Mouse (Mus musculus): ENCODE results near the gene Fam98a. TPM values are rescaled to one million over a fixed set of nuclear protein-coding genes. Genes with fewer than 3 reads are reported as not detected.

Gene Fam98a
- 8.7 and 8.9 TPM in 2 replicates for polyA plus RNA-seq (2014; fragmentation: Nextera tagmentation; extraction: Ambion mirVana)

- no peaks in the 10 kb centered on the region for H3K36me3 ChIP-seq (ENCODE audit: control insufficient read depth, insufficient read depth, low read length)
- H3K27me3 ChIP-seq (ENCODE audit: control insufficient read depth, insufficient read depth, low read length), result no peaks in the 10 kb centered on the region
- H3K9me3 ChIP-seq (ENCODE audit: control insufficient read depth, low read length), result no peaks in the 10 kb centered on the region
- H3K9ac ChIP-seq (ENCODE audit: low read length), result peak within 1 kb of the TSS; percentile 68
- peak; percentile 98 for ATAC-seq (ENCODE audit: insufficient read depth, low FRiP score, low TSS enrichment)
- H3K4me2 ChIP-seq (ENCODE audit: low read depth), result peak within 1 kb of the TSS; percentile 69
- DNase-seq (ENCODE audit: low spot score), result peak; percentile 99
- under 1% methylated on average over 56 of the region's 56 CpGs for WGBS
- no peaks in the 10 kb centered on the region for H3K4me1 ChIP-seq (ENCODE audit: control insufficient read depth, insufficient read depth, low read length)
- peak within 1 kb of the TSS; percentile 78 for H3K4me3 ChIP-seq (ENCODE audit: low read depth, low read length)
- H3K27ac ChIP-seq (ENCODE audit: low read depth, low read length), result no peak within 1 kb of the TSS
Observed at GRCm38 (mm10) chr17:75551512-75552400, at the start of gene Fam98a. Fam98a (minus strand) TSS chr17:75551946.

- 92% methylated on average over 3 of the region's 3 CpGs for WGBS
- H3K9ac ChIP-seq (ENCODE audit: low read length), result no peak overlapping the region
- no peaks in the 10 kb centered on the region for H3K4me1 ChIP-seq (ENCODE audit: control insufficient read depth, insufficient read depth, low read length)
- no peak overlapping the region for H3K4me2 ChIP-seq (ENCODE audit: low read depth)
- H3K27ac ChIP-seq (ENCODE audit: low read depth, low read length), result no peak overlapping the region
- H3K36me3 ChIP-seq (ENCODE audit: control insufficient read depth, insufficient read depth, low read length), result no peaks in the 10 kb centered on the region
- H3K9me3 ChIP-seq (ENCODE audit: control insufficient read depth, low read length), result no peaks in the 10 kb centered on the region
- H3K27me3 ChIP-seq (ENCODE audit: control insufficient read depth, insufficient read depth, low read length), result no peaks in the 10 kb centered on the region
- H3K4me3 ChIP-seq (ENCODE audit: low read depth, low read length), result no peak overlapping the region
- ATAC-seq (ENCODE audit: insufficient read depth, low FRiP score, low TSS enrichment) (no peak), DNase-seq (ENCODE audit: low spot score) (no peak)
Observed at GRCm38 (mm10) chr17:75598652-75599051, 46.9 kb upstream of the Fam98a start.

- Histone ChIP-seq H3K4me1 (ENCODE audit: control insufficient read depth, insufficient read depth, low read length) (no peaks in the 10 kb centered on the region), H3K27me3 (ENCODE audit: control insufficient read depth, insufficient read depth, low read length) (no peaks in the 10 kb centered on the region), H3K36me3 (ENCODE audit: control insufficient read depth, insufficient read depth, low read length) (no peaks in the 10 kb centered on the region), H3K9ac (ENCODE audit: low read length) (no peak overlapping the region), H3K9me3 (ENCODE audit: control insufficient read depth, low read length) (no peaks in the 10 kb centered on the region), H3K27ac (ENCODE audit: low read depth, low read length) (no peak overlapping the region), H3K4me3 (ENCODE audit: low read depth, low read length) (no peak overlapping the region), H3K4me2 (ENCODE audit: low read depth) (no peak overlapping the region)
- DNase-seq (ENCODE audit: low spot score) (no peak), ATAC-seq (ENCODE audit: insufficient read depth, low FRiP score, low TSS enrichment) (no peak)
- WGBS, result 91% methylated on average over 1 of the region's 1 CpGs
Observed at GRCm38 (mm10) chr17:75582738-75583137, 31.0 kb upstream of the Fam98a start.

GRCm38 (mm10) chr17:75575608-75576007, 23.9 kb upstream of the Fam98a start:
- ATAC-seq (ENCODE audit: insufficient read depth, low FRiP score, low TSS enrichment) (peak; percentile 81), DNase-seq (ENCODE audit: low spot score) (peak; percentile 12)
- Histone ChIP-seq H3K9ac (ENCODE audit: low read length) (no peak overlapping the region), H3K4me2 (ENCODE audit: low read depth) (no peak overlapping the region), H3K27me3 (ENCODE audit: control insufficient read depth, insufficient read depth, low read length) (no peaks in the 10 kb centered on the region), H3K4me1 (ENCODE audit: control insufficient read depth, insufficient read depth, low read length) (no peaks in the 10 kb centered on the region), H3K27ac (ENCODE audit: low read depth, low read length) (no peak overlapping the region), H3K4me3 (ENCODE audit: low read depth, low read length) (no peak overlapping the region), H3K36me3 (ENCODE audit: control insufficient read depth, insufficient read depth, low read length) (no peaks in the 10 kb centered on the region), H3K9me3 (ENCODE audit: control insufficient read depth, low read length) (no peaks in the 10 kb centered on the region)
- 58% methylated on average over 7 of the region's 7 CpGs for WGBS

- ATAC-seq (ENCODE audit: insufficient read depth, low FRiP score, low TSS enrichment) (no peak), DNase-seq (ENCODE audit: low spot score) (no peak)
- H3K4me2 ChIP-seq (ENCODE audit: low read depth), result no peak overlapping the region
- H3K4me1 ChIP-seq (ENCODE audit: control insufficient read depth, insufficient read depth, low read length), result no peaks in the 10 kb centered on the region
- no peaks in the 10 kb centered on the region for H3K27me3 ChIP-seq (ENCODE audit: control insufficient read depth, insufficient read depth, low read length)
- WGBS, result 81% methylated on average over 2 of the region's 2 CpGs
- no peak overlapping the region for H3K27ac ChIP-seq (ENCODE audit: low read depth, low read length)
- no peaks in the 10 kb centered on the region for H3K36me3 ChIP-seq (ENCODE audit: control insufficient read depth, insufficient read depth, low read length)
- no peak overlapping the region for H3K4me3 ChIP-seq (ENCODE audit: low read depth, low read length)
- H3K9ac ChIP-seq (ENCODE audit: low read length), result no peak overlapping the region
- H3K9me3 ChIP-seq (ENCODE audit: control insufficient read depth, low read length), result no peaks in the 10 kb centered on the region
Observed at GRCm38 (mm10) chr17:75558041-75558440, 6.3 kb upstream of the Fam98a start.

- no peak overlapping the region for H3K4me2 ChIP-seq (ENCODE audit: low read depth)
- no peaks in the 10 kb centered on the region for H3K27me3 ChIP-seq (ENCODE audit: control insufficient read depth, insufficient read depth, low read length)
- no peak overlapping the region for H3K27ac ChIP-seq (ENCODE audit: low read depth, low read length)
- 17% methylated on average over 3 of the region's 3 CpGs for WGBS
- H3K9ac ChIP-seq (ENCODE audit: low read length), result no peak overlapping the region
- H3K36me3 ChIP-seq (ENCODE audit: control insufficient read depth, insufficient read depth, low read length), result no peaks in the 10 kb centered on the region
- no peak overlapping the region for H3K4me3 ChIP-seq (ENCODE audit: low read depth, low read length)
- H3K4me1 ChIP-seq (ENCODE audit: control insufficient read depth, insufficient read depth, low read length), result no peaks in the 10 kb centered on the region
- ATAC-seq (ENCODE audit: insufficient read depth, low FRiP score, low TSS enrichment) (no peak), DNase-seq (ENCODE audit: low spot score) (no peak)
- H3K9me3 ChIP-seq (ENCODE audit: control insufficient read depth, low read length), result no peaks in the 10 kb centered on the region
Observed at GRCm38 (mm10) chr17:75557031-75557430, 5.3 kb upstream of the Fam98a start.

GRCm38 (mm10) chr17:75550771-75551413, 854 bp downstream of the Fam98a start:
- Histone ChIP-seq H3K27me3 (ENCODE audit: control insufficient read depth, insufficient read depth, low read length) (no peaks in the 10 kb centered on the region), H3K36me3 (ENCODE audit: control insufficient read depth, insufficient read depth, low read length) (no peaks in the 10 kb centered on the region), H3K4me1 (ENCODE audit: control insufficient read depth, insufficient read depth, low read length) (no peaks in the 10 kb centered on the region), H3K9ac (ENCODE audit: low read length) (peak overlapping the region; percentile 68), H3K4me2 (ENCODE audit: low read depth) (peak overlapping the region; percentile 69), H3K4me3 (ENCODE audit: low read depth, low read length) (peak overlapping the region; percentile 78), H3K27ac (ENCODE audit: low read depth, low read length) (no peak overlapping the region), H3K9me3 (ENCODE audit: control insufficient read depth, low read length) (no peaks in the 10 kb centered on the region)
- ATAC-seq (ENCODE audit: insufficient read depth, low FRiP score, low TSS enrichment) (no peak), DNase-seq (ENCODE audit: low spot score) (peak; percentile 20)
- 44% methylated on average over 11 of the region's 11 CpGs for WGBS

GRCm38 (mm10) chr17:75544262-75544661, 7.5 kb downstream of the Fam98a start:
- Histone ChIP-seq H3K27ac (ENCODE audit: low read depth, low read length) (no peak overlapping the region), H3K4me1 (ENCODE audit: control insufficient read depth, insufficient read depth, low read length) (no peaks in the 10 kb centered on the region), H3K9ac (ENCODE audit: low read length) (no peak overlapping the region), H3K4me2 (ENCODE audit: low read depth) (no peak overlapping the region), H3K27me3 (ENCODE audit: control insufficient read depth, insufficient read depth, low read length) (no peaks in the 10 kb centered on the region), H3K36me3 (ENCODE audit: control insufficient read depth, insufficient read depth, low read length) (peaks cover under 1% of the 10 kb centered on the region; the same call in 1 of the 2 replicates), H3K4me3 (ENCODE audit: low read depth, low read length) (no peak overlapping the region), H3K9me3 (ENCODE audit: control insufficient read depth, low read length) (no peaks in the 10 kb centered on the region)
- DNase-seq (ENCODE audit: low spot score), result no peak
- 90% methylated on average over 7 of the region's 7 CpGs for WGBS
- no peak for ATAC-seq (ENCODE audit: insufficient read depth, low FRiP score, low TSS enrichment)

All from neural tube, embryonic 11.5 days (tissue).